Mouse (Mus musculus) heart, adult 2 months (tissue): Measurements from ENCODE around the gene Dnase2b.

Source experiments
- CTCF ChIP-seq: fragments of 200-600 bp; IDR thresholded peaks from 2 replicates; pipeline ENCODE4 v1.8.1; 2022; ENCODE audit warnings: antibody characterized with exemption, mild to moderate bottlenecking, moderate library complexity
- POLR2A ChIP-seq: fragments of 200-500 bp; IDR thresholded peaks from 2 replicates; pipeline ENCODE4 v1.6.1; 2011; ENCODE audit warnings: mild to moderate bottlenecking, low read depth, low read length, control low read depth; ENCODE audit not compliant: insufficient read depth

- TF ChIP-seq CTCF (no peak), POLR2A (no peak)
Measured at GRCm38 (mm10) chr3:146586616-146587015, 28.8 kb downstream of the Dnase2b start.
